Mouse (Mus musculus) liver, embryonic 12.5 days (tissue): ENCODE results near the gene Gne. TPM values are rescaled to one million over a fixed set of nuclear protein-coding genes. Genes with fewer than 3 reads are reported as not detected.

Experiments
- ATAC-seq: fragments of 200-750 bp; cut with Nextera tagmentation; 2 replicates; pipeline ENCODE4 v1.8.0; 2017; ENCODE audit warnings: moderate number of reproducible peaks, mild to moderate bottlenecking, moderate library complexity
- H3K27ac ChIP-seq: fragments of 300-500 bp; sonication (generic); 2 replicates; pipeline ENCODE4 v1.5.1; 2016; ENCODE audit warnings: mild to moderate bottlenecking
- H3K27me3 ChIP-seq: fragments of 300-500 bp; sonication (generic); replicated peaks from 2 replicates; pipeline ENCODE4 v1.6.1; 2016; ENCODE audit warnings: mild to moderate bottlenecking, moderate library complexity
- H3K36me3 ChIP-seq: fragments of 300-500 bp; sonication (generic); 2 replicates; pipeline ENCODE4 v1.6.1; 2016; ENCODE audit warnings: mild to moderate bottlenecking, moderate library complexity
- H3K4me1 ChIP-seq: fragments of 300-500 bp; sonication (generic); 2 replicates; pipeline ENCODE4 v1.6.1; 2016
- H3K4me2 ChIP-seq: fragments of 300-500 bp; sonication (generic); 2 replicates; pipeline ENCODE4 v1.6.1; 2016; ENCODE audit warnings: mild to moderate bottlenecking, moderate library complexity
- H3K4me3 ChIP-seq: fragments of 300-500 bp; sonication (generic); 2 replicates; pipeline ENCODE4 v1.5.1; 2016; ENCODE audit warnings: mild to moderate bottlenecking, moderate library complexity
- H3K9ac ChIP-seq: fragments of 300-500 bp; sonication (generic); 2 replicates; pipeline ENCODE4 v1.6.1; 2016; ENCODE audit warnings: mild to moderate bottlenecking, moderate library complexity
- H3K9me3 ChIP-seq: fragments of 300-500 bp; sonication (generic); replicated peaks from 2 replicates; pipeline ENCODE4 v1.6.1; 2016; ENCODE audit warnings: mild to moderate bottlenecking, moderate library complexity
- WGBS: fragments of 180-500 bp; shearing (Covaris S2); methylation state at CpG from one replicate; pipeline ENCODE4 v1.1.7; 2016; ENCODE audit not compliant: insufficient replicate concordance; 5-methylcytosine and 5-hydroxymethylcytosine counted together
- polyA plus RNA-seq: library from polyadenylated mRNA; unstranded; fragments of >200 nt; fragmentation: Nextera tagmentation; extraction: Ambion mirVana; gene quantifications from 2 replicates; pipeline ENCODE4 v1.2.1, GENCODE M21; 2016

Gne gene
- polyA plus RNA-seq, 1 experiment from 2014 or later: 34.6 TPM

DNA sequence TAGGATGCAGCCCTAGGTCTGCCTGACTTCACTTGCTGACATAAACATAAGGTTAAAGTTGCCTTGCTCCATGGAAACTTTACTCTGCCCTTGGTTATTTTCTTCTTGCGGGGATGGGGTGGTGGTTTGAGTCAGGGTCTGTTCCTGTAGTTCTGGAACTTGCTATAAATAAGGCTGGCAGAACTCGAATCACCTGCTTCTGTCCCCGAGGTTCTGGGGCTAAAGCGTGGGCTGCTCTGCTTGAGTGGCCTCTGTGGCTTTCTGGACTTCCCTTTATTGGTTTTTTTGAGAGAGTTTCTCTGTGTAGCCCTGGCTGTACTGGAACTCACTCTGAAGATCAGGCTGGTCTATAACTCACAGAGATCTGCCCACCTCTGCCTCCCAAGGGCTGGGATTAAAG, 67.9 kb downstream of the Gne start:
- H3K27ac ChIP-seq: peak overlapping the region; percentile 39; the same call in 1 of the 2 replicates
- H3K9ac ChIP-seq: peak overlapping the region; percentile 33; the same call in 1 of the 2 replicates
- WGBS: 51% methylated on average over 4 of the region's 4 CpGs
- peaks cover 44% of the 10 kb centered on the region for H3K4me1 ChIP-seq
- peak overlapping the region; percentile 9; the same call in 1 of the 2 replicates for H3K4me2 ChIP-seq
- no peak for ATAC-seq
- H3K36me3 ChIP-seq: peaks cover 73% of the 10 kb centered on the region
- no peak overlapping the region for H3K4me3 ChIP-seq
- no peaks in the 10 kb centered on the region for H3K9me3 ChIP-seq
- H3K27me3 ChIP-seq: no peaks in the 10 kb centered on the region

DNA sequence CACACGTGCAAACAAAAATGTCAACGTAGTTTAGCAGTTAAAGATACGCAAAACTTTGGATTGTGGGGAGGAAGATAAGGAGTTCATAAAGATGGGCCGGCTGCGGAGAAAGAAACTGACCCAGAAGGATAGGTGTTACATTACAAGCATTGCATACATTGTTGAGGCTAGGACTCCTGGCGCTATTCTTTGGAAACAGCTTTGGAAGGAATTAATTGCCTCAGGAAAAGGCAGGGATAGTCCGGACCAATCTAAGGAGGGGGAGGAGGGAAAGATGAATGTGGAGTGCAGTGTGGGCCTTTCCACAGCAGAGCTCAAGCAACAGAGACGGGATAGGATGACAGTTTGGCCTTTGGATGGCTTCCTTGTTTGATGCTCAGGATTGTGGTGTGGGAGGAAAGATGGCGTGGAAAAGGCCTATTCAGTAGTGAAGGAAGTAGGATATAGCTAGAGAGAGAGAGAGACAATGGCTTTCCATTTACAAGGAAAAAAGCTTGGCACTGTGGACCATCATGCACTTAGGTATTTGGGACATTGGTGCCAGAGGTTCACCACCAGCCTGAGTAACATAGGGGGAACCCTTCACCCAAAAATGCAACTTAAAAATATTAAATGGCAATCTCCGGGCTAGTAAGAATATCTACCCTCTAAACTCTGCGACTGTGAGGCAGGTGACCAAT, 70.4 kb downstream of the Gne start:
- peak overlapping the region; percentile 88 for H3K27ac ChIP-seq
- peak overlapping the region; percentile 93 for H3K9ac ChIP-seq
- peaks cover 48% of the 10 kb centered on the region for H3K4me1 ChIP-seq
- 18% methylated on average over 11 of the region's 11 CpGs for WGBS
- H3K4me3 ChIP-seq: peak overlapping the region; percentile 98
- no peak for ATAC-seq
- H3K36me3 ChIP-seq: peaks cover 56% of the 10 kb centered on the region
- no peaks in the 10 kb centered on the region for H3K9me3 ChIP-seq
- peak overlapping the region; percentile 87 for H3K4me2 ChIP-seq
- no peaks in the 10 kb centered on the region for H3K27me3 ChIP-seq

DNA sequence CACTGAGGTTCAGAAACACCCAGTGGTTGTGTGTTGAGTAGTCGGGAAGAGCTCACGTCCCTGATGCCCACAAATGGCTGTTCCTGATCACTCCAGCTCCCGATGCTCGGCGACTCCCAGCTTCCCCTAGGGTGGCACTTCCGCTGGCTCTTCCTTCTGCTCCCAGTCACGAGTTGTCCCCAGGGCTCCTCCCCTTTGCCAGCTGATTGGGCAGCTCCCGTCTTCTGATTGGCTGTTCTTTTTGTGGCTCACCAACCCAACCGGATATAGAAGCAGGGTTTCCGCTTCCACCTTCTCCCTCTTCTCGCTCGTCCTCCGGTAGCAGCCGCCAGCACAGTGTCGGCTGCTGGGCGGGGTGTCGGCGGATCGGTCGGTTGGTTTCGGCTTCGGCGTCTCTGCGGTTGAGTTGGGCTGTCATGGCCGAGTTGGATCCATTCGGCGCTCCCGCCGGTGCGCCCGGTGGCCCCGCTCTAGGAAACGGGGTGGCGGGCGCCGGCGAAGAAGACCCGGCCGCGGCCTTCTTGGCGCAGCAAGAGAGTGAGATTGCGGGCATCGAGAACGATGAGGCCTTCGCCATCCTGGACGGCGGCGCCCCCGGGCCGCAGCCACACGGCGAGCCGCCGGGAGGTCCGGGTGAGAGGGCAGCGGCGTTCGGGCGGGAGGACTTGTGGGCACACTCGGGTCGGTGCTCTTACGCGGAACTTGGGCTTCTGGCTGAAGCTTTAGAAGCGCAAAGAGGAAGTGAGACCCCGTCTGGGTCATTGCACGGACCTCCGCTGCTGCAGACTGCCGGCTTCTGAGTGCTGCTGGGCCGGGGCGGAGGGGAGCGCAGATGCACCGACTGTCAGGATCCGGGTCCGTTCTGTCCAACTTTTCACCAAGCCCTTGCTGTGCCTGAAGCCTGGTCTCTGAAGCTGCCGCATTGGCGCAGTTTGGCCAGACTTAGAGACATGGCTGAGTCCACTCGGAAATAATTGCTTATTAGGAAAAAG, 71.3 kb downstream of the Gne start:
- H3K9me3 ChIP-seq: no peaks in the 10 kb centered on the region
- ATAC-seq: peak; percentile 96
- H3K4me2 ChIP-seq: peak overlapping the region; percentile 87
- H3K4me3 ChIP-seq: peak overlapping the region; percentile 98
- peak overlapping the region; percentile 93 for H3K9ac ChIP-seq
- H3K27ac ChIP-seq: peak overlapping the region; percentile 88
- H3K36me3 ChIP-seq: peaks cover 53% of the 10 kb centered on the region
- H3K4me1 ChIP-seq: peaks cover 48% of the 10 kb centered on the region
- WGBS: 1% methylated on average over 77 of the region's 77 CpGs
- H3K27me3 ChIP-seq: no peaks in the 10 kb centered on the region

DNA sequence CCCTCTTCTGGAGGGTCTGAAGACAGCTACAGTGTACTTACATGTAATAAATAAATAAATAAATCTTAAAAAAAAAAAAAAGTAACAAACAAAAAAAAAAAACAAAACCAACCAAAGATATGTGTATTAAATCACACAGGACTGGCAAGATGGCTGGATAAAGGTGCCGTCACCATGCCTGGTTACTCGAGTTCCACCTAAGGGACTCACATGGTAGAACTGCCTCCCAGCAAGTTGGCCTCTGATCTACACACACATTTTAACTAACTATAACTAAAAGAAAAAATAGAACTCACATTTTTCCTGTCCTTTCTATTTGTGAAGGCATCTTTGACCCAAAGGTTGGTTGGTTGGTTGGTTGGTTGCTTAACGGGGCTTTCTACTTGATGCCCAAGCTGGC, 72.2 kb downstream of the Gne start:
- Histone ChIP-seq H3K27me3 (no peaks in the 10 kb centered on the region), H3K9me3 (no peaks in the 10 kb centered on the region), H3K4me2 (peak overlapping the region; percentile 87), H3K36me3 (peaks cover 52% of the 10 kb centered on the region), H3K4me1 (peaks cover 48% of the 10 kb centered on the region), H3K9ac (peak overlapping the region; percentile 93), H3K4me3 (peak overlapping the region; percentile 98), H3K27ac (peak overlapping the region; percentile 88)
- 68% methylated on average over 3 of the region's 3 CpGs for WGBS
- no peak for ATAC-seq

DNA sequence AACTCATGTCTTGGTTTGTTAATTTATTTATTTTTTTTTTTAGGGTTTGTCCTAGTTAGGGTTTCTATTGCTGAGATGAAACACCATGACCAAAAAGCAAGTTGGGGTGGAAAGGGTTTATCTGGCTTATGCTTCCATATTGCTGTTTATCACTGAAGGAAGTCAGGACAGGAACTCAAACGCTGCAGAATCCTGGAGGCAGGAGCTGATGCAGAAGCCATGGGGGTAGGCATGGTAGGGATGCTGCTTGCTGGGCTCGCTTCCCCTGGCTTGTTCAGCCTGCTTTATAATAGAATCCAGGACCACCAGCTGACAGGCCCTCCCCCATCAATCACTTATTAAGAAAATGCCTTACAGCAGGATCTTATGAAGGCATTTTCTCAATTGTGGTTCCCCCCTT, 73.1 kb downstream of the Gne start:
- H3K4me2 ChIP-seq: peak overlapping the region; percentile 37
- H3K4me1 ChIP-seq: peaks cover 40% of the 10 kb centered on the region
- WGBS: 39% methylated on average over 2 of the region's 2 CpGs
- no peak overlapping the region for H3K9ac ChIP-seq
- no peak overlapping the region for H3K27ac ChIP-seq
- no peaks in the 10 kb centered on the region for H3K9me3 ChIP-seq
- H3K27me3 ChIP-seq: no peaks in the 10 kb centered on the region
- H3K4me3 ChIP-seq: 0 out of 2 replicates have a peak overlapping the region, but pooled peaks have one; percentile 1
- H3K36me3 ChIP-seq: peaks cover 46% of the 10 kb centered on the region
- no peak for ATAC-seq

DNA sequence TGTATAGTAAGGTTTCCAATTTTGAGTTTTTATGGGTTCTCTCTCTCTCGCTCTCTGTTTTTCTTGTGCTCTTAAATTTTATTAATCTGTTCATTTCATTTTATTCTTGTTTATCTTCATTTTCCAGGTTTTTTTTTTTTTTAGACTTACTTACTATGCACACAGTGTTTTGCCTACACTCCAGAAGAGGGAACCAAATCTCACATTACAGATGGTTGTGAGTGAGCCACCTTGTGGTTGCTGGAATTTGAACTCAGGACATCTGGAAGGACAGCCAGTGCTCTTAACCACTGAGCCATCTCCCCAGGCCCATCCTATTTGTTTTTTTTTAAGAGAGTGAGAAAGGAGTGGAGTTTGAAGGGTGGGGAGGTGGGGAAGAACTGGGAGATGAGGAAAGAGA, 73.8 kb downstream of the Gne start:
- Histone ChIP-seq H3K4me1 (peaks cover 40% of the 10 kb centered on the region), H3K9ac (no peak overlapping the region), H3K4me3 (no peak overlapping the region), H3K27me3 (no peaks in the 10 kb centered on the region), H3K9me3 (no peaks in the 10 kb centered on the region), H3K36me3 (peaks cover 43% of the 10 kb centered on the region), H3K4me2 (no peak overlapping the region), H3K27ac (no peak overlapping the region)
- 96% methylated on average over 1 of the region's 1 CpGs for WGBS
- no peak for ATAC-seq

DNA sequence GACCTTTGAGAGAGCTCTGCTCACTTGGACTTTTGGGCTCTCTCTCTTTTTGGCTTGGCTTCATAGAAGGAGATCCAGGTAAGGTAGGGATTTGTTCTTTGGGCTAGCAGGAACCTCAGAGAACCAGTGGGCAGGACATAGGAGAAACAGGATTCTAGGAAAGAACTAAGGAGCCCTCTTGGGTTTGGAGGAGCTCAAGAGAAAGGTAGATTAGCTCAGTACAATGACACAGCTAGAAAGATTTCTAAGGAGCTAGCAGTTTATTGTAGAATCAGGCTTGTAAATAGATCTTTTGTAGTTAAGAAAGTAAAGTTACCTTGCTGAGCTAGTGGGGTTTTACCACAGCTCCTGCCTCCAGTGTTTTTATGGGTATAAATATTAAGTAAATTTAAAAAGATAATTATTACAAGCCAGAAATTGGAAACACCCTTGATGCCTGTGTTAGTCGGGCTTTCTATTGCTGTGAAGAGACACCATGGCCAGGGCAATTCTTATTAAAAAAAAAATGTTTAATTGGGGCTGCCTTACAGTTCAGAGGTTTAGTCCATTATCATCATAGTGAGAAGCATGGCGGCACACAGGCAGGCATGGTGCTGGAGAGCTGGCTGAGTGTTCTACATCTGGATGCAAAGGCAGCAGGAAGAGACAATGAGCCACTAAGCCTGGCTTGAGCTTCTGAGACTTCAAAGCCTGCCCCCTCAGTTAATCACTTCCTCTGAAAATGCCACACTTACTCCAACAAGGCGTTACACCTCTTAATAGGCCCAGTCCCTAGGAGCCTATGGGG, 79.2 kb downstream of the Gne start:
- Histone ChIP-seq H3K9me3 (no peaks in the 10 kb centered on the region), H3K36me3 (peaks cover 20% of the 10 kb centered on the region), H3K27me3 (no peaks in the 10 kb centered on the region), H3K9ac (peak overlapping the region; percentile 73), H3K4me2 (peak overlapping the region; percentile 77), H3K27ac (peak overlapping the region; percentile 95), H3K4me3 (peak overlapping the region; percentile 52), H3K4me1 (peaks cover 34% of the 10 kb centered on the region)
- ATAC-seq: peak; percentile 55
- 62% methylated on average over 3 of the region's 3 CpGs for WGBS

DNA sequence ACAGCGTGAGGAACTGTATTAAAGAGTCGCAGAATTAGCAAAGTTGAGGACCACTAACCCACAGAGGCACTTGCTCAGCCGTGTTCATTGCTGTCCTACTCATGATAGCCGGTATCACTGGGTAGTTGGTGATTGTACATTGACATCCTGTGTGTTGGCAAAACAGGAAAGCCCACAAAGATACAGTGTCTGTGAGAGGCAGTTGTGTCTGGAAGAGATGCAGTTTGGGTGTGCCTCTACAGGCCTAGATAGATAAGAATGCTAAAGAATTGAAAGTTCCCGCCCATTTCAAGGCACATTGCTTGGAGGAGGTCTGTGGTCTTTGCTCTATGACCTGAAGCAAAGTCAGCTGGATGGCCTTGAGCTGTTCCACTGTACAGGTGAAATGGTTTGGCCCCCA, 79.9 kb downstream of the Gne start, which contains the start of gene Clta:
Clta (plus strand) TSS at position 327 of the 400 bp plus-strand sequence.
- H3K27ac ChIP-seq: peak within 1 kb of the TSS; percentile 95
- peak; percentile 97 for ATAC-seq
- no peaks in the 10 kb centered on the region for H3K9me3 ChIP-seq
- H3K4me3 ChIP-seq: peak within 1 kb of the TSS; percentile 52
- WGBS: 24% methylated on average over 5 of the region's 5 CpGs
- H3K9ac ChIP-seq: peak within 1 kb of the TSS; percentile 73
- peaks cover 20% of the 10 kb centered on the region for H3K36me3 ChIP-seq
- peak within 1 kb of the TSS; percentile 77 for H3K4me2 ChIP-seq
- peaks cover 34% of the 10 kb centered on the region for H3K4me1 ChIP-seq
- no peaks in the 10 kb centered on the region for H3K27me3 ChIP-seq

DNA sequence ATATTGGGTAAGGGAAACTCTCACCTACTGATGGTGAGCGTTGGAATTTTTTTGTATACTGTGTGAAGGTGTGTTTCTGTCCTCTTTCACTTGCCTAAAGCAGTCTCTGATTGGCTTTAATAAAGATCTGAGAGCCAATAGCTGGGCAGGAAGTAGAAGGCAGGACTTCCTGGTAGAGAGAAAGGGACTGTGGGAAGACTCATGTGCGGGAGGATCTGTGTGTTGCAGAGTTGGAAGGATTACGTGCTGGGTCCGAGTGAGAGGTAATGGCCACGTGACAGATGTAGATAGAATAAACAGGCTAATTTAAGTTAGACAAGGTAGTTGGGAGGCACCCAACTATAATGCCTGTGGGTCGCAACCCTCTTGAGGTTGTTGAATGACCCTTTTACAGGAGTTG, 80.4 kb downstream of the Gne start:
- peaks cover 20% of the 10 kb centered on the region for H3K36me3 ChIP-seq
- peak overlapping the region; percentile 77 for H3K4me2 ChIP-seq
- H3K9ac ChIP-seq: peak overlapping the region; percentile 62
- H3K4me1 ChIP-seq: peaks cover 34% of the 10 kb centered on the region
- no peaks in the 10 kb centered on the region for H3K9me3 ChIP-seq
- WGBS: 43% methylated on average over 6 of the region's 6 CpGs
- peak overlapping the region; percentile 52 for H3K4me3 ChIP-seq
- H3K27me3 ChIP-seq: no peaks in the 10 kb centered on the region
- ATAC-seq: peak; percentile 80
- H3K27ac ChIP-seq: peak overlapping the region; percentile 95

DNA sequence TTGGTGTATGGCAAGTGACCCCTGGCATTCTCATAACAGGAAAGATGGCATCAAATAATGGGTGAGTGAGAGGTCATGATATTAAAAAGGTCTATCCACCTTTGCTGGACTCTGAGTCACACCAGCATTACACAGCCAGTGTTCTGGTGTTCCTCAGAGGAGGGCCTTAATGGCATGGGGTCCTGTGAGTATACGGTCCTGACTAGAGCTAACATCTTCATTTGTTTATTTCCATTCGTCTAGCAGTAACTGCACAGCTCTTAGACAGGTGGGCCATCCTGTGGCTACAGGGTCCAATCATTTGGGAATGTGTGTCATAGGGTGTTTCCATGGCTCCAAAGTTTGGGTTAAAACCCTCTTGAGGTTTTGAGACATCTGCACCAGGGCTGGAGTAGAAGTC, 89.6 kb downstream of the Gne start:
- Histone ChIP-seq H3K4me3 (no peak overlapping the region), H3K9ac (no peak overlapping the region), H3K36me3 (no peaks in the 10 kb centered on the region), H3K9me3 (no peaks in the 10 kb centered on the region), H3K4me2 (no peak overlapping the region), H3K27ac (no peak overlapping the region), H3K4me1 (no peaks in the 10 kb centered on the region), H3K27me3 (no peaks in the 10 kb centered on the region)
- ATAC-seq: no peak
- WGBS: 71% methylated on average over 2 of the region's 2 CpGs

DNA sequence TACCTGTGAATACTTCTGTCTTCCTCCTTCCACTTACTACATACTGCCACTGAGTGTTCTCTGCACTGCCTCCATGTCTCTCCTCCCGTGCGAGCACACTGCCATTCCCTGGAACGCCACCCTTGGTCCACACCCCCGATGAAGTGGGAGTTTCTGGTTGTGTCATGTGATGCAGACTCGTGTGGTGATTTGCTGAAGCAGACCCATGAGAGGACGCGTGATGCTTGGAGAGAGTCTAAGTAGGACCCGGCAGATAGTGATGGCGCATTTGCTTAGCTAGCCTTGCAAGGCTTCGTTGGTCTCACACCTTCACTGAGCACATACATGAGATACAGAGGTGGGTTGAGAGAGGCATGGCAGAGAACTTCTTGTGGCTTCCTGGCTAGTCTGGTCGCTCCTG, 90.9 kb downstream of the Gne start:
- Histone ChIP-seq H3K9ac (no peak overlapping the region), H3K9me3 (no peaks in the 10 kb centered on the region), H3K36me3 (no peaks in the 10 kb centered on the region), H3K4me1 (no peaks in the 10 kb centered on the region), H3K4me2 (no peak overlapping the region), H3K4me3 (no peak overlapping the region), H3K27ac (no peak overlapping the region), H3K27me3 (no peaks in the 10 kb centered on the region)
- WGBS: 86% methylated on average over 11 of the region's 11 CpGs
- no peak for ATAC-seq
